Mouse (Mus musculus): Measurements from ENCODE around the gene Trpm4. TPM values are rescaled to one million over a fixed set of nuclear protein-coding genes. Genes with fewer than 3 reads are reported as not detected.
"Not testable (repeated sequence)": the region's sequence is repeated elsewhere in the genome, so short reads cannot be mapped to it uniquely, and the experiment has no call there.

Trpm4 gene
- polyA plus RNA-seq, 1 experiment from 2014 or later, result 10.5 TPM

GRCm38 (mm10) chr7:45363983-45364382 is 30.4 kb upstream of the Trpm4 start:
- H3K27me3 ChIP-seq (ENCODE audit: insufficient read depth, poor library complexity, severe bottlenecking), result peaks cover 83% of the 10 kb centered on the region
- H3K9me3 ChIP-seq, result no peaks in the 10 kb centered on the region
- WGBS, result 87% methylated on average over 2 of the region's 2 CpGs

DNA sequence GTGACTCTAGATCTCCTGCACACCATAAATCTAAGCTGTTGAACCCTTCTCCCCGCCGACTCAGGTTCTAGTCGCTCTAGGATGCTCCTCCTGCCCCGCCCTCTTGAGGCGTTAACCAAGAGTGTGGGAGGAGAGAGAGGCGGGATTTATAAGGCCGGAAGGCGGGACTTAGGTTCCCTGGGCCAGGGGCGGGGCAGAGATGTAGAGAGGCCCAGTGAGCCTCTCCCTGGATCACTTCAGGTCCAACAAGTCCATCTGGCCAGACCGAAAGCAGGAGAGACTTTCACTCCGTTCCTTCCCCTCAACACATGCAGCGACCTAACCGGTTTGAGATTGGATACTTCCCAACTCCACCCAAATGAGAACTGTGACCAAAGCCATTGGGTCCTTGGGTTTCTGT is 29.2 kb upstream of the Trpm4 start:
- DNase-seq (ENCODE audit: low spot score), result peak; percentile 46
- WGBS, result 4% methylated on average over 13 of the region's 13 CpGs
- Histone ChIP-seq H3K36me3 (peaks cover 2% of the 10 kb centered on the region), H3K9me3 (no peaks in the 10 kb centered on the region), H3K27me3 (ENCODE audit: insufficient read depth, poor library complexity, severe bottlenecking) (peaks cover 71% of the 10 kb centered on the region), H3K27ac (no peak overlapping the region), H3K4me1 (replicated peaks) (peaks cover 42% of the 10 kb centered on the region), H3K4me3 (peak overlapping the region; percentile 64)

More at GRCm38 (mm10) chr7:45363983-45364382, 30.4 kb upstream of the Trpm4 start:
- H3K27ac ChIP-seq, result no peak overlapping the region
- peaks cover 48% of the 10 kb centered on the region for H3K4me1 ChIP-seq (replicated peaks)
- no peak overlapping the region for H3K4me3 ChIP-seq
- H3K36me3 ChIP-seq, result no peaks in the 10 kb centered on the region; the same call in 1 of the 2 replicates
- DNase-seq (ENCODE audit: low spot score), result no peak

GRCm38 (mm10) chr7:45361243-45361804 is 27.7 kb upstream of the Trpm4 start:
- Histone ChIP-seq H3K9me3 (no peaks in the 10 kb centered on the region), H3K36me3 (peaks cover 15% of the 10 kb centered on the region), H3K4me3 (peak overlapping the region; percentile 64), H3K4me1 (replicated peaks) (peaks cover 33% of the 10 kb centered on the region), H3K27ac (peak overlapping the region; percentile 85), H3K27me3 (ENCODE audit: insufficient read depth, poor library complexity, severe bottlenecking) (peaks cover 67% of the 10 kb centered on the region)
- peak; percentile 91 for DNase-seq (ENCODE audit: low spot score)
- WGBS, result under 1% methylated on average over 43 of the region's 43 CpGs

DNA sequence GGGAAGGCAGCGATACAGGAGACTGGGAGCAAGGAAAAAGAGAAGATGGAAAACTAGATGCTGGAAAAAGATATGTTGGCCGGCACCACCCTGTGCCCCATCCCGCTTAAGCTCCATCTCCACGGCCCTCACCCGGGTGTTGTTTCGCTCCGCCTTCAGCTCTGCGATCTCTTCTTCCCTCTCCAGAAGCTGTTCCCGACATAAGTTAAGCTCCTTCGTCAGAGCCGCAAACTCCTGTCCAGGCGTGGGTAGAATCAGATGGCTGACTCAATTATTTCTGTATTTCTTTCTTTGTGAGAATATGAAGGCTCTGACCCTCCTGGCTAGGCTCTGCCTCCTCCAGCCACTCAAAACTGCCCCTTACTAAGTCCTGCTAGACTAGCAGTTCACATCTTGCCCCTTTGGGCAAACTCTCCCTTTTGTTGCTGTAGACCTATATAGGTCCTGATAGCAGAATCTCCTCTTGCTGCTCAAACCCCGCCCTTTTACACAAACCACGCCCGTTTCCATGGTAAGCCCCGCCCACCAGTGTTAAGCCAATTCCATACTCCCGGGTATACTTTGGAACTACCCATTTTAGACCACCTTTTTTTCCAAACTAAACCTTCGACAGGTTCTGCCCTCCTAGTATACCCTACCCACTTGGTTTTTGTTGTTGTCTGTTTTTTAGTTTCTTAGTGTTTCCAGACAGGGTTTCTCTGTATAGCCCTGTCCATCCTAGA is 27.0 kb upstream of the Trpm4 start:
- peak overlapping the region; percentile 64; the same call in 1 of the 2 replicates for H3K4me3 ChIP-seq

DNA sequence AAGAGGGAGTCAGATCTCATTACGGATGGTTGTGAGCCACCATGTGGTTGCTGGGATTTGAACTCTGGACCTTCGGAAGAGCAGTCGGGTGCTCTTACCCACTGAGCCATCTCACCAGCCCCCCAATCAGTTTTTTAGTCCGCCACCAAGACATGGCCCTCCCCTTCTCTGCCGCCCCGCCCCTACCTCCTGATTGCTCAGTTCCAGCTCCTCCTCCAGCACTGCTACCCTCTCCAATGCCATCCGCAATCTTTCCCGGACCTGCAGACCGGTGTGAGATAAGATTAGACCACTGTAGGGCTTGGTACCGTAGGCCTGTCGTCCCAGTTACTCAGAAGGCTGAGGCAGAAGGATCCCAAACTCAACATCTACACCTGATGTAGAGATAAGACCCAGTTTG is 25.5 kb upstream of the Trpm4 start:
- Histone ChIP-seq H3K27me3 (ENCODE audit: insufficient read depth, poor library complexity, severe bottlenecking) (peaks cover 61% of the 10 kb centered on the region), H3K36me3 (peaks cover 29% of the 10 kb centered on the region), H3K4me1 (replicated peaks) (peaks cover 25% of the 10 kb centered on the region)
- not testable (repeated sequence) for H3K27ac ChIP-seq; DNase-seq (ENCODE audit: low spot score); H3K9me3 ChIP-seq; H3K4me3 ChIP-seq
- 58% methylated on average over 11 of the region's 11 CpGs for WGBS

More for the DNA sequence above, 27.0 kb upstream of the Trpm4 start:
- peaks cover 29% of the 10 kb centered on the region for H3K4me1 ChIP-seq (replicated peaks)
- no peaks in the 10 kb centered on the region for H3K9me3 ChIP-seq
- peaks cover 21% of the 10 kb centered on the region for H3K36me3 ChIP-seq
- peaks cover 67% of the 10 kb centered on the region for H3K27me3 ChIP-seq (ENCODE audit: insufficient read depth, poor library complexity, severe bottlenecking)
- no peak for DNase-seq (ENCODE audit: low spot score)
- H3K27ac ChIP-seq, result no peak overlapping the region
- 53% methylated on average over 18 of the region's 18 CpGs for WGBS

GRCm38 (mm10) chr7:45356087-45356486 is 22.5 kb upstream of the Trpm4 start:
- H3K27ac ChIP-seq, result no peak overlapping the region
- DNase-seq (ENCODE audit: low spot score), result no peak
- peaks cover 48% of the 10 kb centered on the region for H3K27me3 ChIP-seq (ENCODE audit: insufficient read depth, poor library complexity, severe bottlenecking)
- peaks cover 5% of the 10 kb centered on the region for H3K4me1 ChIP-seq (replicated peaks)
- WGBS, result 55% methylated on average over 13 of the region's 13 CpGs
- no peak overlapping the region for H3K4me3 ChIP-seq
- peaks cover 29% of the 10 kb centered on the region for H3K36me3 ChIP-seq
- no peaks in the 10 kb centered on the region for H3K9me3 ChIP-seq

GRCm38 (mm10) chr7:45355318-45356020 is 21.9 kb upstream of the Trpm4 start:
- Histone ChIP-seq H3K36me3 (peaks cover 29% of the 10 kb centered on the region), H3K27me3 (ENCODE audit: insufficient read depth, poor library complexity, severe bottlenecking) (peaks cover 42% of the 10 kb centered on the region), H3K27ac (no peak overlapping the region), H3K4me3 (no peak overlapping the region), H3K4me1 (replicated peaks) (peaks cover 3% of the 10 kb centered on the region; the same call in 1 of the 2 replicates), H3K9me3 (no peaks in the 10 kb centered on the region)
- 81% methylated on average over 15 of the region's 15 CpGs for WGBS
- no peak for DNase-seq (ENCODE audit: low spot score)

- H3K4me3 ChIP-seq, result no peak overlapping the region
- no peak overlapping the region for H3K27ac ChIP-seq
- H3K4me1 ChIP-seq (replicated peaks), result peaks cover 3% of the 10 kb centered on the region; the same call in 1 of the 2 replicates
- no peak for DNase-seq (ENCODE audit: low spot score)
- H3K27me3 ChIP-seq (ENCODE audit: insufficient read depth, poor library complexity, severe bottlenecking), result peaks cover 40% of the 10 kb centered on the region
- H3K36me3 ChIP-seq, result peaks cover 41% of the 10 kb centered on the region
- WGBS, result 20% methylated on average over 5 of the region's 5 CpGs
- no peaks in the 10 kb centered on the region for H3K9me3 ChIP-seq
Measured at GRCm38 (mm10) chr7:45353041-45353440, 19.5 kb upstream of the Trpm4 start.

GRCm38 (mm10) chr7:45346905-45347304 is 13.3 kb upstream of the Trpm4 start:
- peaks cover 23% of the 10 kb centered on the region for H3K27me3 ChIP-seq (ENCODE audit: insufficient read depth, poor library complexity, severe bottlenecking)
- H3K27ac ChIP-seq, result no peak overlapping the region
- DNase-seq (ENCODE audit: low spot score), result no peak
- WGBS, result 77% methylated on average over 13 of the region's 13 CpGs
- peaks cover 41% of the 10 kb centered on the region for H3K36me3 ChIP-seq
- H3K4me3 ChIP-seq, result no peak overlapping the region
- H3K4me1 ChIP-seq (replicated peaks), result 0 out of 2 replicates have a peak, but pooled peaks cover 2% of the 10 kb centered on the region
- no peaks in the 10 kb centered on the region for H3K9me3 ChIP-seq

GRCm38 (mm10) chr7:45343543-45343942 is 10.0 kb upstream of the Trpm4 start:
- H3K36me3 ChIP-seq, result peaks cover 33% of the 10 kb centered on the region
- peaks cover 26% of the 10 kb centered on the region for H3K27me3 ChIP-seq (ENCODE audit: insufficient read depth, poor library complexity, severe bottlenecking)
- H3K27ac ChIP-seq, result no peak overlapping the region
- peaks cover 36% of the 10 kb centered on the region for H3K4me1 ChIP-seq (replicated peaks)
- 33% methylated on average over 13 of the region's 13 CpGs for WGBS
- DNase-seq (ENCODE audit: low spot score), result no peak
- H3K4me3 ChIP-seq, result no peak overlapping the region
- H3K9me3 ChIP-seq, result no peaks in the 10 kb centered on the region

DNA sequence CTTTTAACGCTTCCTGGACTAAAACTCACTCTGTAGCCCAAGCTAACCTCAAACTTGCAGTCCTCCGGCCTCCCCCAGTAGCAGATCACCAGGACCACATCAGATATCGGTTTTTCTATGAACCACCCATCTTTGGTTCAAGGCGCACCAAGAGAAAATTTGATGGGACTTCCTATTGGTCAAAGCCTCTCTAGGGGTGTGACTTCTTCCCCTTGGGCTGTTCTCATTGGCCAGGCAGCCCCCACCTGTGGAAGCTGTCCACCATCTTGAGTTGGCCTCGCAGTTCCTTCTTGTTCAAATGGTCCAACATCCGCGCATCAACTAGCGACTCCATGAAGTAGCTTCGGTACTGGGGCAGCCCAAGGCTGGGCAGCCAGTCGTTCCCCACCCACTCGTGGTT is 8.5 kb upstream of the Trpm4 start:
- H3K9me3 ChIP-seq, result no peaks in the 10 kb centered on the region
- H3K4me1 ChIP-seq (replicated peaks), result peaks cover 50% of the 10 kb centered on the region
- no peak overlapping the region for H3K27ac ChIP-seq
- 91% methylated on average over 11 of the region's 11 CpGs for WGBS
- no peak overlapping the region for H3K4me3 ChIP-seq
- H3K27me3 ChIP-seq (ENCODE audit: insufficient read depth, poor library complexity, severe bottlenecking), result peaks cover 32% of the 10 kb centered on the region
- peaks cover 22% of the 10 kb centered on the region for H3K36me3 ChIP-seq
- DNase-seq (ENCODE audit: low spot score), result no peak

DNA sequence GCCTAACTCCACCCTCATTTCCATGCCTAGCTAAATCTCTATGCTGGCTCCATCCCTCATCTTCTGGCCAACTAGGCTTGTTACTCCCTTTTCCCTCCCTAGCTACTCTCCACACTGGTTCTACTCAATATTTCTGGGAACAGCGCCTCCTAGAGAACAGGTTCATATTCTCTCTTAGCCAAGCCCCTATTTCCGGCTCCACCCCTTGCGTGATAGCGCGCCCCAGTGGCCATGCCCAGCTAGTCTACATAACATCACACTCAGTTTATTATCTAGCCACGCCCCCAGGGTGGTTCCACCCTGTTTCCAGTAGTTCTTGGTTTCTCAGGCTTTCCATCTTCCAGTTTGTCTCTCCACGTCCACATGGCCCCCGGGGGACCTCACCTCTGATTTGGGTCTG is 7.7 kb upstream of the Trpm4 start:
- Histone ChIP-seq H3K4me1 (replicated peaks) (peaks cover 49% of the 10 kb centered on the region), H3K36me3 (peaks cover 14% of the 10 kb centered on the region), H3K27ac (no peak overlapping the region), H3K4me3 (peak overlapping the region; percentile 63), H3K9me3 (no peaks in the 10 kb centered on the region), H3K27me3 (ENCODE audit: insufficient read depth, poor library complexity, severe bottlenecking) (peaks cover 35% of the 10 kb centered on the region)
- 5% methylated on average over 8 of the region's 8 CpGs for WGBS
- DNase-seq (ENCODE audit: low spot score), result peak; percentile 79

- Histone ChIP-seq H3K4me1 (replicated peaks) (peaks cover 49% of the 10 kb centered on the region), H3K9me3 (no peaks in the 10 kb centered on the region), H3K27ac (peak overlapping the region; percentile 87), H3K36me3 (peaks cover 8% of the 10 kb centered on the region; the same call in 1 of the 2 replicates), H3K27me3 (ENCODE audit: insufficient read depth, poor library complexity, severe bottlenecking) (peaks cover 38% of the 10 kb centered on the region), H3K4me3 (peak overlapping the region; percentile 63)
- DNase-seq (ENCODE audit: low spot score), result peak; percentile 69
- under 1% methylated on average over 11 of the region's 11 CpGs for WGBS
Measured at GRCm38 (mm10) chr7:45340669-45341068, 7.1 kb upstream of the Trpm4 start.

Data from hindbrain, embryonic 10.5 days (tissue).